Mouse (Mus musculus) megakaryocyte-erythroid progenitor cell, adult 5-6 weeks (primary cell): ENCODE data around the gene Acoxl. TPM values are rescaled to one million over a fixed set of nuclear protein-coding genes. Genes with fewer than 3 reads are reported as not detected.

Experiments used
- ATAC-seq: replicated peaks from 2 replicates; pipeline ENCODE4 v1.8.0; 2016; ENCODE audit warnings: mild to moderate bottlenecking, inconsistent platforms; ENCODE audit not compliant: severe bottlenecking, poor library complexity, low FRiP score, low TSS enrichment
- total RNA-seq, 2 experiments: library from RNA; stranded (forward) in 1 of 2; stranded (reverse) in 1 of 2; fragments of 200-1000, 215-1000 nt in 1 of 2; fragments of >200 nt in 1 of 2; fragmentation: Nextera tagmentation in 1 of 2; gene quantifications; 2 replicates each; pipeline ENCODE4 v1.2.3; 2014 to 2017

Acoxl gene
- total RNA-seq, 2 experiments from 2014 or later = 0.75 to 0.87 TPM

DNA sequence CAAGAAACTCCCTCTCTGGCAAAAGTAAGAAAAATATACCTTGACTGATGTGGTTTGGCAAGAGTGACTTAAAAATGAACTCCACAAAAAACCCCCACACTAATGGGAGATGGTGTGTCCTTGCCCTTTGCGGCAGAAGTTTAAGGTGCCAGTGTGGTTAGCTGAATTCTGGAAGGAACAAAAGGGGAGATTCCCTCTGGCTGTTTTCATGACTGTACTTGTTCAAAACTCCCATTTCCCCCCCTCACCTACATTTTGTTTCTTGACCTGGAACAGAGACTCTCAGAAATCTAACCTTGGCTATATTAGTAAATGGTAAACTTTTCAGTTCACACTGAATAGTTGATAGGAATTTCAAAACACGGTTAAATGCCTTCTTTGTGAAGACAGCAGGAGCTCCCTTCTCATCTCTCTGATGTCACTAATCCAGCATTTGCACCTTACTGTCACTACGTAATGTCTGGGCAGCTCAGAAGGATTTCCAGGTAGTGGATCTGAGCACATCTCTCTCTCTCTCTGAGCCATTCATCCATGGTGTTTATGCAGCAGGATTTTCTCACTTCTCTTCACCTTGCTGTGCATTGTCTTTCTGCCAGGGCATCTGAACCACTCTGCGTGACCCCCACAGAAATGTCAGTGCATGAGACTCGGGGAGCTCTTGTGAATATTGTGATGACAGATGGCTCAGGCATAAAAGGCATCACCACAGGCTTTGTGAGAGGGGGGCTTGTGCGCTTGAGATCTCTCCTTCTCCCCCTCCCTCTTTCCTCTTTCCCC lies 91.5 kb downstream of the Acoxl start:
- no peak for ATAC-seq

DNA sequence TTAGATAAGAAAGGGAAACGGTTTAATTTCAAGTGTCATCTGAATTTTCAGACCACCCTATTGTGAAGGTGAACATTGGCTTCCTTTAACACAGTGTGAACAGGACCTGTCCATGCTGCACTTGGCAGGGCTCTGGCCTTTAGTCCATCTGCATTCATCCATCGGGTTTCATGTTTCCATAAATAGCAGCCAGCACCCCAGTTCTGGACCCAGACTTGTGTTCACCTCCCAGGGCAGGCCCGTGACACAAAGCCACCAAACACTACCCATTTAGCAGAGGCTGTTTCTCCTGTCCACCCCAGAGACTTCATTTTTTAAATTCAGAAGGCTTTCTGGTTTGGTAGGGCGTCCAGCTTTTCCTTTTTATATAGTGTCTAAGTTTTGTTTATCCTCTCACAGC lies 92.9 kb downstream of the Acoxl start:
- no peak for ATAC-seq

DNA sequence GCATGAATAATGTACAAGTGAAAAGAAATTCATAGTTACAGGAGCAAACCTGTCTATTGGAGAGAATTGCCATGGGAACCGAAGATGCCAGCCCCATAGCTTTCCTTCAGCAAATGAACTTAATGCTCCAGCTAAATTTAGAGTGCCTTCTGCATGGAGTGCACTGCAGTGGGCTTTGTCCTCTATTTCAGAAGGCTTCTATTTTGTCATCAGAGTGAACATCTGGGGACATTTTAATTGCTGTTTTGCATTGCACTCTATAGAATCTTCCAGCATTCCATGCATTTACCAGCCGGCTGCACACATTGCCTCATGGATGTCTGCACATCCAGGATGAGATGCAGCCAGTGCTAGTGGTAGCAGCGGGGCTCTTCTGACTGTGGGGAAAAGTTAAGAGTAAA lies 94.9 kb downstream of the Acoxl start:
- ATAC-seq = no peak

DNA sequence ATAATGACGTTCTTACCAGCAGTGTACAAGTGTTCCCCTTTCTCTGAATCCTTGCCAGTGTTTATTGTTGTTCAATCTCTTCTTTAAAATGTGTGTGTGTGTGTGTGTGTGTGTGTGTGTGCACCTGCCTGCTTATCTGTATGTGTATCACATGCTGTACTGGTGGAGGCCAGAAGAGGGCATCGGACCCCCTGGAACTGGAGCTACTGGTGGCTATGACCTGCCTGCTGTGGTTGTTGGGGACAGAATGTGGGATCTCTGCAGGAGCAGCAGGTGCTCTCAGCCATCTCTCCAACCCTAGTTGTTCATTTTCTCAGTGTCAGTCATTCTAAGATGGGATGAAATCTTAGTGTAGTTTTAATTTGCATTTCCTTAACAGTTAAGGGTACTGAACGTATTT lies 98.4 kb downstream of the Acoxl start:
- no peak for ATAC-seq

DNA sequence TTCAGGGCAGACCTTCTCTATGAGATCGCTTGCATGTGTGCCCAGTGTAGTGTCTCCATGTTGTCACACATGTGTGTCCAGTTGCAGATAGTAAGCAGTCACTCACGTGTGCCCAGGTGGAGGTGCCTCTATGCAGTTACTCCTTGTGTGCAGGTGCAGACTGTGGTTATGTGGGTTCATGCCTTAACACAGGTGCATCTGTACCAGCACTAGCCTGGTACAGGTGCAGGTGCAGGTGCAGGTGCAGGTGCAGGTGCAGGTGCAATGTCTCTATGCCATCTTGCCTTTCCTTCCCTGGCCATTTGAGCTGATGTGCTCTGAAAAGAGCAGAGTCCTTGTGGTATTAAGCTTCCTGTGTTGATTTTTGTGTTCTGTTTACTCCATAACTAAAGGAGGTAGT lies 100.5 kb downstream of the Acoxl start:
- ATAC-seq = no peak

DNA sequence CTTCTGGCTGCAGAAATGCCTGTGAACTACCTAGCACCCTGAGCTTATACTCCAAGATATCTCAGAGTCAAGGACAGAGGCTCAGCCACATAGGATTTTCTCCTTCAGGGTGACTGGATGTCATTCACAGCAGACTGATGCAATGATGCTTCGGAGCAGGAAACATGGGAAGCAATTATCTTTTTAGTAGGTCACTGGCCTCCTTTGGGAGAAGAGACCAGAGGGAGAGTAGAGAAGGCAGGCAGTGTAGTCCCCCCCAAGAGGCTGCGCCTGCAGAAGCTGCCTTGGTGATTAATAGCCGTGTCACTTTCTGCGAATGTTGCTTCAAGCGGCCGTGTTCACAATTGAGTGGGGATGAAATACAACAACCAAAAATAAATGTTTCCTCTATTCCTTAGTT lies 121.9 kb downstream of the Acoxl start:
- ATAC-seq = no peak

DNA sequence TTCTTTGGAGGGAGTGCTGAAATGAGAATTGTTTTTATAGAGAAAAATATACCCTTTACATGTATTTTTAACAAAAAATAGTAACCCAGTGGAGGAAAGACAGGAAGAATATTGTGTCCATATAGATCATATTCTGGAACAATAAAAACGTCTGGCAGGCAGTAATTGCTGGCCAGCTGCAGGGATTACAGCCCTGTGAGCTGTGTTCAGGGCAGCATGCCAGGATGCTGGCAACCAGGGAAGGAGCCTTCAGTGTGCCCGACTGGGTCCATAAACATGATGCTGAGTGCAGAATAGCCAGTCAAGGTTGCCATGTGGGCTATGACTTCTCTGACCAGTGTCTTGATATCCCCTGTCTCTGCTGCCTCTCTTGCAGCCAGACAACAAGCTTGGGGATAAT lies 122.5 kb downstream of the Acoxl start:
- ATAC-seq = no peak

DNA sequence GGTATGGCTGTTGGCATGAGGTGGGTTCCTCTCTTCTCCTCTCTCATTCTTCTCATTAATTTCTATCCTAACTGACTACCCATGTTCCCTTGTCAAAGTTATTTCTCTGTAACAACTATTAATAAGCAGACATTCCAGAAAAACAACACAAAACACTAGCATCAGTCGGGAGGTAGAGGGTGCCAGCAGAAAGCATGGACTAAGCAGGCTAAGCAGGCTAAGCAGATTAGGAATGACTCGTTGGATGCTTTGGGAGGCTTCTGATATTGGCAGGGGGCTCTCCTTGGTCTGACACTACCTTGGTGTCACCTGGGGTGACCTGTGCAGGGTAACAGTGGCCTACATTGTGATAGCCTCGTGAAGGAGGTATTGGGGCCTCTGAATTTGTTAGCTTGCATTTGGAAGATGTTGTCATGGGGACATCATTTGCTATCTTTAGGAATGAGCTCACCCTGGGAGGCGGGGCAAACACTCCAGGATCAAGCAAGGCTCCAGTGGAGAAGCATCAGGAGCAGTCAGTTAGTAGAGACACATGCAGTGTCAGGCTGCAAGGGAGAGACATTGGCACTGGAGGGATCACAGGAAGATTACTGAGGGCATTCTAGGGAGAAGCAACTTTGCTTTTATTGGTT lies 123.2 kb downstream of the Acoxl start:
- no peak for ATAC-seq

DNA sequence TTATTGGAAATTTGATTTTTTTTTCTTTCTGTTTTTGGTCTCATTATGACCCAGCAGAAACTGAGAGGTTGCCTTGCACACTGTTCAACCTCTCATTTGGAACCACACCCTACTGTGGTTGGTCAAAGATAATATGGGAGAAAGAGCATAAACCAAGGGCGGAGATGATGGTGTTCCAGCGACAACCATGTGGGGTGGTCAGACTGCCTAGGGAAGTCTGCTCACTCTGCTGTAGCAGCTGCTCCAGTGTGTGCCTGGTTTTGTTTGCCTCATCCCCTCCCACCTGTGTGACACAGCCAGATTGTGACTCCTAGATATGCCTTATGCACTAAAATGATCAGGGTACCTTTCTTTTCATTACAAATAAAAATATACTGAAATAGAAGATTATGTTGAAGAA lies 130.3 kb downstream of the Acoxl start:
- ATAC-seq = peak; percentile 98

DNA sequence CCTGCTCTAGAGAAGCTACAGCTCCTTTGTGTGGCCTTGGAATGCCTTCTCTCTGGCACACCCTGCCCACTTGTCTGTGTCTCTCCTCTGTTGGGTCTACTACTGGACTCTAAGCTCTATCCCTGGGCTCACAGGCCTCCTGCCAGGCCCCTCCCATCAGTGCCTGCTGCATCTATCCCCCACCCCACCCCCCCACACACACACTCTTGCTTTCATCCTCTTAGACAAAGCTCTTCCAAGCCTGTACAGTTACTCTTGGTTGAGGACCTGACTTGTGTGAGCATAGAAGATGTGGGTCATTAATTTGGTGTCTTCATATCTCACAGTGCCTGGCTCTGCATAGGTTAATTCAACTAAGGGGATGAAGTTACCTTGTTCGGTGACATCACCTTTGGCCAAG lies 137.6 kb downstream of the Acoxl start:
- no peak for ATAC-seq

DNA sequence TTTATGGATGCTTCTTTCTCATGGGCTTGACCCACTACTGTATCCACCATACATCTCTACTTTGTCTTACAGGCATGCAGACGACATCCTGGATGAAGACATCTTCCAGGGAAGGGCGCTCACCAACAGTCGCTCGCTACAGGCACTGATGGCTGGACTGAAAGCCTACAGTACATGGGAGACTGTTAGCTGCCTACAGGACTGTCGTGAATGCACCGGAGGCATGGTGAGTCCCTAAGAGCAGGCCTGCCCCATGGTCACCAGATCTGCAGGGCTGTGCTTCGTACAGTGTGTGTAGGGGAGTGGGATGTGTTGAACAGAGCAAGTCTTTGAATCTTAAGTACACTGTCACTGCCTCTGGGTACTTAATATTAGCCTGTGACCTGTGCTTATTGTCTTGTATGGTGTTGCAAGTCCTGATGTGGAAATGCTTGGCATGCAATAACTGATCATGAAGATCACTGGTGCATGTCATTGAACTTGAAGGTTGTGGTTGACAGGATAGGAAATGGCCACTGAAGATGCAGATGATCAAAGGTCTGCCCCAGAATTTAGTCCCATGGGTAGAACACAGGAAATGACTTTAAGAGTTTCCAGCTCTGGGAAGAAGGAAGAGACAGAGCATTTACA lies 140.0 kb downstream of the Acoxl start:
- no peak for ATAC-seq

DNA sequence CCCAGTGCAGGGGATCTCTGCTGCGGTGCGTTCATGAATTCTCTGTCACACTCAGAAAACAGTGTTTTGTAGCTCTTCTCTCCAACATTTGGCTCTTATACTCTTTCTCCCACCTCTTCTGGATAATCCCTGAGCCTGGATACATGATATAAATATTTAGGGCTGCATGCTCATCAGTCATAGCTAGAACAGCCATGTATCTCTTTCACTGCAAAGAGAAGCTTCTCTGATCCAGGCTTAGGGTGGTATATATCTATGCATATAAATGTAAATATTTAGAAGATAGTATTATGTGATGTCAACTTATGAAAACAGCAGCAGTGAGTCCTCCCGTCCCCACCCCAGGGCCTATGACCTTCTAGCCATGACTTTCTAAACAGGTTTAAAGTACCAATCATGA lies 143.9 kb downstream of the Acoxl start:
- ATAC-seq = no peak

DNA sequence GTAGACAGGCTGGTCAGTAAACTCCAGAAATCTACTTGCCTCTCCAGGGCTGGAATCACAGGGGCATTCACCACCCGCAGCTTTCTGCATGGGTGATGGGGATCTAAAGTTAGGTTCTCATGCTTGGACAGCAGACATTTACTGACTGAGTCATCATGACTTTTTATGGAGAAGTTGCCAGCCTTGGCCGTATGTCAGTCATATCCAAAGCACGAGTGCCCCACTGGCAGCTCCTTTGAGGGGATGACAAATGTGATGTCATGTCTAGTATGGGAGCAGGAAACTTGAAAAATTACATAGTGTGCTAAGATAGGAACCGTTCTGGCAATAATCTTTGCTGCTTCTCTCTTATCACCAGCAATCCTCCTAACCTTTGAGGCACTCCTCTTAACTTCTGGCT lies 144.6 kb downstream of the Acoxl start:
- no peak for ATAC-seq

DNA sequence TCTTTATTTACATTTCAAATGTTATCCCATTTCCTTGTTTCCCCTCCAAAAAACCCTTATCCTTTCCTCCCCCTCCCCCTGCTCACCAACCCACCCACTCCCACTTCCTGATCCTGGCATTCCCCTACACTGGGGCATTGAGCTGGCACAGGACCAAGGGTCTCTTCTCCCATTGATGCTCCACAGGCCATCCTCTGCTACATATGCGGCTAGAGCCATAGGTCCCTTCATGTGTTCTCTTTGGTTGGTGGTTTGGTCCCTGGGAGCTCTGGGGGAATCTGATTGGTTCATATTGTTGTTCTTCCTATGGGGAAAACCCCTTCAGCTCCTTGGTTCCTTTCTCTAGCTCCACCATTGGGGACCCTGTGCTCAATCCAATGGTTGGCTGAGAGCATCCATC lies 145.3 kb downstream of the Acoxl start:
- no peak for ATAC-seq

DNA sequence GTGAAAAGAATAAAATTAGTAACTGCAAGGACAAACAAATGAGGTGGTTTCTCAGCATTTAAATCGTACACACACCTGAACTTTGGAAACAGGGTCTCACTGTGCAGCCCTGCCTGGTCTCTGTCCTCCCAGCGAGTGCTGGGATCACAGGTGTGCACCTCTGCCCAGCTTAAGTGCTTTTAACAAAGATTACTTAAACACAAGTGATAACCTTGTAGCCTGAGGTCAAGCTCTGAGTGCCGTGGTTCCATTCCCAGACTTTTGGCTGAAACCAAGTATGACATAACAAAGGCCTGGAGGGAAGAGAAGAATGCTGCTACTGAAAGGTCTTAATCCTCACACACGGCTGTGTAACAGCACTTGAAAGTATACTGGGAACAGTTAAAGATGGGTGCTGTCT lies 149.0 kb downstream of the Acoxl start:
- ATAC-seq = no peak

DNA sequence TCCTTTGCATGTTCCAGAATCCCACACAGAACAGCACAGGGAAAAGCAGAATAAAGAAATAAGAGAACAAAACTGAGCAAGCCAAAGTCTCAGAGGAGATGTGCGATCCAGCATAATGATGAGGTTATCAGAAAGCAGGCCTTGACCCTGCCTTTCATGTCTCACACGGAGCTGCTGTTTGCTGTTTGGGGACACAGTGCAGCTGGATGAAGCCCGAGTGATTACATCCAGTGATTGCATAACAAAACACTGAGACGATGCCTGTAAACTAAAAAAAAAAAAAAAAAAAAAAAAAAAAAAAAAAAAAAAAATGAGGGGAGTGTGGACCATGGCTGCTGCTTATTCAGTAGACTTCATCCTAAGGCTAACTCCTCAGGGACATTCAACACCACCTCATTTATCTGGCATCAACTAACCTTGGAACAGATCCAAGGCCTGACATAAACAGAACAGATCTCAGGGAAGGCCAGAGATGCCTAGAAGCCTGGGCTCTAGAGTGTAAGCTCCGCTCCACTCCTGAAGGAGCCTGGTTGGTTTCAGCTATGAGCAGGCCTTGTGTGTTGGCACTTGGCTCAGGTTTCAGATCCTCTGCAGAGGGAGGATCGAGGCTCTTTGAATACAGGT lies 152.3 kb downstream of the Acoxl start:
- no peak for ATAC-seq

DNA sequence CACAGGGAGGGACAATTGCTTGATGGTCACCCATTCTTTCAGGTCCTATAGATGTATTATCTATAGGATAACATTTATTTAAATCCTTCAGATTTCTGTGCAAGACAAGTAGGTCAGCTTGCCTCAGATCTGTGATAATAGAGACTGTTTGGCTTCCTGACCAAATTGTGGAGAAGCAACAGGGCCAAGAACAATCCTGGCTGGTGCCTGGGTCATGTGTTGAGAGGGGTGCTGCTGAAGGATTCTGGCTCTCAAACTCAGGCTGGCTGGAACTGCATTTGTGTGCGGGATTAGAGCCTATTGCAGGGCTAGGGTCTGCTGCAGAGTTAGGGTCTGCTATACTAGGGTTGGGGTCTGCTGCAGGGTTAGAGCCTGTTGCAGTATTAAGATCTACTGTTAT lies 153.0 kb downstream of the Acoxl start:
- ATAC-seq = no peak

DNA sequence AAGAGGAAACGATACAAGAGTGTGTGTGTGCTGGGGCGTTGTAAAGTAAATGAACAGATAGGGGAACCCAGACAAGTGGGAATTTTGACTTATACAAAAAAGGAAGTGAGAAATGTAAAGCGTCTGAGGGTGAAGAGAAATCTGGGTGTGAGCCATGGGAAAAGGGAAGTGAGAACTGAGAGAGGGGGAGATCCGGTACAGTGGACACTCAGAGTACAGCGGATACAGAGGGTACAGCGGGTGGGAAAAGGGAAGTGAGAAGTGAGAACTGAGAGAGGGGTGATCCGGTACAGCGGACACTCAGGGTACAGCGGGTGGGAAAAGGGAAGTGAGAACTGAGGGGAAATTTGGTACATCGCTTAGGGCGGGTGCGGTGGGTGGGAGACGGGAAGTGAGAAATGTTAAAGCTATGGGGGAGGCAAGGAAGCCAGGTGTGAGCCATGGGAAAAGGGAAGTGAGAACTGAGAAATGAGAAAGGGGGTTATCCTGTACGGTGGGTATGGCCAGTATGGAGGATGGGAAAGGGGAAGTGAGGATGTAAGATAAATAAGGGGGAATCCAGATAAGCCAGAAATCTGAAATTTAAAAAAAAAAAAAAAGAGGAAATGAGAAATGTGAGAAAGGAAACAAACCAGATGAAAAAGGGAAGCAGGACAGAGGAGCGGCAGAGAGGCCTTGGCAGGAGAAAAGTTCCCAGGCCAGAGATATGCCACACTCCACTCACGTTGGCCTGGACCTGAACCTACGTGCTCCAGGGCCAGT lies 170.2 kb downstream of the Acoxl start:
- no peak for ATAC-seq

DNA sequence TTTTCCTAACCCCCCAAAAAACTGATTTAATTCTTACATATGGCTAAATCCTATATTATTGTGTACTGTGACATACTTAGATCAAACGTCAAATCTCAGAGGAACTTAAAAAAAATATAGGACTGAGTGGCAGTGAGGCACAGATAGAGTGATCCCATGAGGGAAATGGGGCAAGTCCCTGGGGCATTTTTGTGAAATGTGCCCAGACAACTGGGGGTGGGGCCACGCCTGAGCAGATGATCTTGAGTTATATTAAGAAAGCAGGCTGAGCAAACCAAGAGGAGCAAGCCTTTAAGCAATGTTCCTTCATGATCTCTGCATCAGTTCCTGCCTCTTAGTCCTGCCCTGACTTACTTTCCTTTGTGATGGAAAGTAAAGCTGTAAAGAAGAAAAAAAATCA lies 175.9 kb downstream of the Acoxl start:
- ATAC-seq = no peak

DNA sequence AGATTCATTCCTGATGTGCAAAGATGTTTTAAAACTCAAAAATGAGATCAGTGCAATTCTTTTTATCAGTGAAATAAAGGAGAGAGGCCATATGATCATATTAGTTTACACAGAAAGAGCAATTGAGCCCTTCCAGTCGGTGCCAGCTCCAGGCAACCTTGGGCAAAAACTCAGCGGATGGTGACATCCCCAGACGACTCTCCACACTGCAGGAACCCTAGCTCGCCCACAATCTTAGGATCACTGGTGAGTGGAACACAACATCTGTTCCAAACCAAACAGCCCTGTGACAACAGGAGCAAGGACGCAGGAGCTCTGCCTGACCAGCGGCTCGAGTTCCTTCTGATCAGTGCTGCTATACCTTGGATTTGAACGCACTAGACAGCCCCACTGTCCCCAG lies 176.9 kb downstream of the Acoxl start:
- ATAC-seq = no peak
